Mouse (Mus musculus) retina, postnatal 1 day (tissue): ENCODE measurements around the gene Rasal2.
A peak's percentile ranks its signal among the peaks of the same experiment; 100 is the strongest.
"Not testable (repeated sequence)": the region's sequence is repeated elsewhere in the genome, so short reads cannot be mapped to it uniquely, and the experiment has no call there.

Experiments used
- DNase-seq: peaks from one replicate; pipeline ENCODE4 v3.0.0-alpha.2; 2012

The Rasal2 gene

DNA sequence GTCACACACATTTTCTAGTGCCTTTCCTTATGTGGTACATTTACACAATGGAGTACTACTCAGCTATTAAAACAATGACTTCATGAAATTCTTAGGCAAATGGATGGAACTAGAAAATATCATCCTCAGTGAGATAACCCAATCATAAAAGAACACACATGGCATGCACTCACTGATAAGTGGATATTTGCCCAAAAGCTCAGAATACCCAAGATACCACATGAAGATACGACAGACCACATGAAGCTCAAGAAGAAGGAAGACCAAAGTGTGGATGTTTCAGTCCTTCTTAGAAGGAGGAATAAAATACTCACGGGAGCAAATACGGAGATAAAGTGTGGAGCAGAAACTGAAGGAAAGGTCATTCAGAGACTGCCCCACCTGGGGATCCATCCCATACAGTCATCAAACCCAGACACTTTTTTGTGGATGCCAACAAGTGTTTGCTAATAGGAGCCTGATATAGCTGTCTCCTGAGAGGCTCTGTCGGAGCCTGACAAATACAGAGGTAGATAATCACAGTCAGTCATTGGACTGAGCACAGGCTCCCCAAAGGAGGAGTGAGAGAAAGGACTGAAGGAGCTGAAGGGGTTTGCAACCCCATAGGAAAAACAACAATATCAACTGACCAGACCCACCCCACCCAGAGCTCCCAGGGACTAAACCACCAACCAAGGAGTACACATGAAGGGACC, 175.6 kb downstream of the Rasal2 start:
- DNase-seq = not testable (repeated sequence)

DNA sequence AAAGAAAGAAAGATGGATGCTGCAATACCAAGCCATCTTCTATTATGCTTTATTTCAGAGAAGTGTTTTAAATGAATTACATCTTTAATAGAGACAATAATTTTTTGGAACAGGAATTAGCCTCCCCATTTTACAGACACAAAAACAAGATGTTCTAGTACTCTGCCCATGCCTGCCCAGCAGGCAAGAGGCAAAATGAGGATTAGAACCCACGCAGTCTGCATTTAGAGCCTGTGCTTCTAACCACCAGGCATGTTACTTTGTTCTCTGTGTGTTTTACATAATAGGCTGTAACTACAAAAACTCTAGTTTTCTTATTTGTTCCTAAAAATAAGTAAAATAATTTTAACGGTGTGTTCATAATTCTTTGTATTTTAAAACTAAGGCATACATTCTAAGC, 178.9 kb downstream of the Rasal2 start:
- no peak for DNase-seq

DNA sequence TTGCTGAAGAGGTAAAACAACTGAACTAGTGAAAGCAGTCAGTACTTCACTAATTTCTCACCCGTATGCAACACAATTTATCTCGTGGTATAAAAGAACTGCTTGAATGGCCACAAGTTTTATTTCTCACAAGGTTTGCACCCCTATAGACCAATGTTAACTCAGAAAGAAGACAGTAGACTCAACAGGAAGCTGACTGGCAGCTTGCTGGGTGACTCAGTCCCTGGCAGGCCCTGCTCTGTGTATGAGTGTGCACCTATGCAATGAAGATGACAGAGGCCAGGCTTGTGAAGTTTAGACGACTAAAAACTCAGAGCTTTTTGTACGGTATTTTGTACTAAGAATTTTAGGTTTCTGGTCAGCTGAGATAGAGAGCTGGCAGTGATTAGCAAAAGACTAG, 180.0 kb downstream of the Rasal2 start:
- DNase-seq = no peak

DNA sequence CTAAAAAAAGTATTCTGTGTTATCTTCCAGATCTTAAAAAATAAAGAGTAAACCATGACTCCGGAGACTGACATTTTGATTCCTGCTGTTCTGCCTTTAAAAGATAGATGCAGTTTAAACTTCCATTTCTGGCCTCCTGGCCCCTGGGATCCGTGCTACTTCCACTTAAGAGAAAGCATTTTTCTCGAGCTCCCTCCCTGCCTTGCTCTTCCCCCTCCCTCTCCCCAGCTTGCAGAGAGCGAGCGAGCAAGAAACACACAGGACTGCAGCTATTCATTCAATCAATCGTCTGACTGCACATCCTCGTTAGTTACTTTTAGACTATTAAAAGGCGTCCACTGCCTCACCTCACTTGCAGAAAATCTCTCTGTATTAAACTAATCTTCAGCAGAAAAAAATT, 181.4 kb downstream of the Rasal2 start:
- peak; percentile 55 for DNase-seq

DNA sequence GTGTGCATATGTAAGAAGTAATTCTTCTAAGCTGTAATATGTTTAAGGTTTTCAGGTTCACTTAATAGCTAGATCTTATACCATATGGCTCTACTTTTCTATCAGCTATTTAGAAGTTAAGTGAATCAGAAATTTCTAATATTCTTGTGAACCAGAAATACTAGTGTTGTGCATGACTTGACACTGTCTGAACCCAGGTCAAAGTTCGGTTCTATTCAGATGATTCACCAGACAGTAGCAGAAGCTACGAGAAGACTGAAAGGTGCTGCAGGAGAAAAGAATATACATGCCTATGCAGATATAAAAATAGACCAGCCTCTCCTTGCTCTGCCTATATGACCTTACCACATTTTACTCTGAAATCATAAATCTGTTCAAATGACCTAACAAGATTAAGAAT, 182.0 kb downstream of the Rasal2 start:
- no peak for DNase-seq

DNA sequence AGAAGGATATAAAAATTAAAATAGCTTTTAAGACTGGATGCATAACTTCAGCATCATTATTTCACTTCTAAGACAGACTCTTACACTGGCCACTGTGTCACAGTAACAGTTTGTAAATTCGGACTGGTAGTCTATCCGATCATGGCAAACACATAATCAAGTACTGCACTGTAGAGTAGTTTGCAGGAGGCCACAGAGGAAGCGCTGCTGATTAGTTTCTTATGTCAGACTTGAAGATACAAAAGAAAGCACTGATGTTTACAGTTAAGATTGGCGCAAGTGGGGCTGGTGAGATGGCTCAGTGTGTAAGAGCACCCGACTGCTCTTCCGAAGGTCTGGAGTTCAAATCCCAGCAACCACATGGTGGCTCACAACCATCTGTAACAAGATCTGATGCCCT, 187.4 kb downstream of the Rasal2 start:
- DNase-seq = no peak

DNA sequence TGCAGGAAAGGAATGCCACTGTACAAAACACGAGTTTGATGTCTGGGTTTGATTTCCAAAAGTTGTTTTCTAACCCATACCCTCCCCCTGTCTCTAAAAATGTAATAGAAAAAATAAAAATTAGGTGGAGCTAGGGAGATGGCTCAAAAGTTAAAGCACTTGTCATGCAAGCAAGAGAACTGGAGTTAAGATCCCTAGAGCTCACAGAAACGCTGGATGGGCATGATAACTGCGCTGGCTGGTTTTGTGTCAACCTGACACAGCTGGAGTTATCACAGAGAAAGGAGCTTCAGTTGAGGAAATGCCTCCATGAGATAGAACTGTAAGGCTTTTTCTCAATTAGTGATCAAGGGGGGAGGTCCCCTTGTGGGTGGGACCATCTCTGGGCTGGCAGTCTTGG, 191.5 kb downstream of the Rasal2 start:
- no peak for DNase-seq

DNA sequence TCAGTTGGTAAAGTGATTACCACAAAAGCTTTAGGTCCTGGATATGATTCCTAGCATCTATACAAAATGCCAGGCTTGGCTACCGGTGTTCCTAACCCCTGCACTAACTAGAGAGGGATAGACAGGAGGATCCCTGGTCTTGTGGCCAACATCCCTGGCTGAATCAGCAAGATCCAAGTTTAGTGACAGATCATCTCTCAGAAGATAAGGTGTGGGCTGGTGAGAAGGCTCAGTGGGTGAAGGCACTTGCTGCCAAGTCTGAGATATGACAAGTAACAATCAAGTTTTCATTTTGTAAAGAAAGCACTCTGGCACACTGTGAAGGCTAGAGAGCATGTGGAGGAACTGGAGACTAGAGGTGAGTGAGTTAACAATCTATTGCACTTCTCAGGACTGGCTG, 191.9 kb downstream of the Rasal2 start:
- DNase-seq = no peak

DNA sequence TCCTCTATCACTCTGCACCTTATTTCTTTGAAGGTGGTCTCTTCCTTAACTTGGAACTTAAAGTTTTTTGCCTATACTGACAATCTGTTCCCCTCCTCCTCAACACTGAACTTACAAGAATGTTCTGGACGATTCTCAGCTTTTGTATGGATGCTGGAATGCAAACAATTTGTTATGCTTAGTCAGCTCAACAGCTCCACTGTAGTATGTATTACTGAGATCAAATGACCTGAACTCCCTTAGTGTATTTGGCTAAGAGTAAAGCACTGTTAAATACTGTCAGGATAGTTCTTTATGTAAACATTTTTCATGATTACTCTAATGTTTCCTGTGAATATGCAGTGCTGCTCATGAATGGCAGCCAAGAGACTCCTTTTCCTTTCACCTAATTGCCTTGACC, 203.6 kb downstream of the Rasal2 start:
- no peak for DNase-seq

DNA sequence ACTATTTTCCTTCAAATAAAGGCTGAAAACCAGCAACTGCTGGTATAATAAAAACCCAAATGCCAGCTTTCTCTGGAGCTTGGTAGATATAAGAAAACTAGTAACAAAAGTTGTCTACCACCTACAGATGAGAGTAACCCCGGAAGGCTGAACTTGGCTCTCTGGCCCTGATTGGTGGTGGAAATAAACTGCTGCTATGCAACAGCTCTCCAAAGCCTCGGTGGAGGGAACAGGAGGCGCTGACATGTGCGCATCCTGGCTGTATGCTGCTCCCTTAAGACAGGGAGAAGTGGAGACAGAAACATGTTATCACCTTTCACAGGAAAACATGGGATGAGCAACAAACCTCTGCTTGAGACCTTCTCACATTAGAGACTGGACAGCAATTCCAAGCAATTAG, 206.7 kb downstream of the Rasal2 start:
- no peak for DNase-seq

DNA sequence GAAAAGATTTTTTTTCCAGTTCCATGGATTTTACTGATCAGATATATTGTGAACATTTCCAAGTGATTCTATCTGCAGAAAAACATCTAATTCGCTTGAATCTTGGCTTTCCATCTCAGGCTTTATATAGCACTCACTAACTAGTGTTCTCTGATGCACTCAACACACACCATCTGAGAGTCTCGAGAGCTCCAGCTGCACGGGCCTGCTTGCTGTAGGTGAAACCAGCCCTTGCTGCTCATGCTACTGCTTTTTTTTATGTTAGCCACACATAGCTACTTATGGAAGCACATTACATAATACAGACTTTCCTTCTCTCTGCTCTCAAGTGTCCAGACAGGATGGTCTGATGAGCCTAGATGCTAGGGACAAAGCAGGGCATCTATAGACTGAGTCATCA, 229.4 kb downstream of the Rasal2 start:
- no peak for DNase-seq

DNA sequence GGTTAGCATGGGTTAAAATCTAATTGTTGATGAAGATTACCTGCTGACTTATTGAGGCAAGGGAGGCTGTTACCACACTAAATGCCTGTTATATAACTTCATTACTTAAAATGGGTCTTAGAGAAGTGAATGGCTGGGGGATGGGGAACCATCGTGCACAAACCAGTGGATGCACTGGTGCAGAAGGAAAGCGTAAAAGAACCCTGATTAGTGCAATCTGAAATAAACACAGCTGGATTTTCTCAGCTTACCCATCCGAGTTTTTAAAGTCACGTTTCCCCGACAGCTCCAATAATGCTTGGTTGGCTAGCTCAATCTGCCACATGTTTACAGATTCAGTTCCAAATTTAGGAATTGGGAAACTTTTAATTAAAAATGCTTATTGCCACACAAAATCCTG, 230.0 kb downstream of the Rasal2 start:
- DNase-seq = peak; percentile 9

DNA sequence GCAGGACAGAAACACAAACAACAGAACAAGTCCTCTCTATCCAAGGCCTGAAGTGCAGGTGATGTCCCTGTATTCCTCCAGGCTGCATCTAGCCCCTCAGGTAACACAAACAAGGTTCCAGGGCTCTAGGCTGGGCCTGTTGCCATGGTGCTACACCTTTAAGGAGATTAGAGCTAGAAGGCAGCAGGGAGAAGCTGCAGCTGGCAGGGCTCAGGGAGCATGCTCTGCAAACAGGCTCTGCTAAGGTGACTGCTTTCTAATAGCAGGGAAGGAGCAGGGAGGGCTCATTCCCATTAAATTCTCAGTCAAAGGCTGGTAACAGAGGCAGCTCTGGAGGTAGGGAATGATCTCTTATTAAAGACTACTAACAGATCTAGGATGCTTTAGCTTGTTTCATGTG, 231.3 kb downstream of the Rasal2 start:
- peak; percentile 46 for DNase-seq

DNA sequence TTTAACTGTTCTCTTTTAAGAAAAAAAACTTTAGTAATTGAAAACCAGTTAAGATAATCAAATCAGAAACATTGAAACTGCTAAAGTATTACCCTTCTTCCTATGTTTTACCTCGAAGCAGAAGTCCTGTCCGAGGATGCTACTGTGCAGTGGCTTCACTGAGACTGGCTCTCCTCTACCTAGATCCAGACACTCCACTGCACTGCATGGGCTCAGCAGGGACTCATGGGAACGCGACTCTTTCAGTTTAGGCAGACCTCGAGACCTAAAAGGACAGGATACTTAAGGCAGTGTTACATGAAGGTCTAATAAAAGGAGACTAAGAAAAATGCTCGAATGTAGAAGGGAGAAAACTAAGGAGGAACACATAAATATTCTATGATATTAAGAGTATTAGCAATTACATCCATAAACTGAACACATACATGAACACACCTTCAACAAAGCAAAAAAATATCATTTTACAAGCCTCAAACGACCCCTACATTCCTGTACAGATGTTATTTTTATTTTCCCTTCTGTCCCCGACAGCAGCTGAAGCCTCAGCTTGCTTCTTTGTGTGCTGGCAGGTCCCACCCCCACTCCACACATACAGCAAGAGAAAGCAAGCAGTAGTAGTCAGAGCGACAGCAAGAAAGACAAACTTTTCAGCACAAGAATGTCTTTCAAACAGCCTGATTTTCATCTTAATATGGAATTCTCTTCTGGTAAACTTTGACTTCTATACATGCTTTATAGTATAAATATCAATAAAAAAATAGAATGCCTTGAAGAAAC, 233.2 kb downstream of the Rasal2 start:
- no peak for DNase-seq

DNA sequence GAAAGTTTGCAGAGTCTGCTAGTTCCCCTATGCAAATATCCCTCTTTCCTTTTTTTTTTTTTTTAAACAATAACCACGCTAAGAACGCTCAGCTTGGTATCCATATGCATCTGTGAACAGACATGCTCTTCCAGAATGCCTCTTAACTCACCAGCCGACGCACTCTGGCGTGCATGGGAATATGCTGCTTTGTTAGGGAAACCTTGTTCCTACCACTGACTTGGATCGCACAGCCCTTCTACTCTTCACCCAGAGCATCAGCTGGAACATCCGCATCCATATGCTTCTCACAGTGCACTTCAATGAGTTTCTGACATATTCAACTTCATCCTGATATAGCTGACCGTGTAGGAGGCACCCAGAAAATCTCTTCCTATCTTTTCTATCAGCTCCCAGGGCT, 243.1 kb downstream of the Rasal2 start:
- no peak for DNase-seq

DNA sequence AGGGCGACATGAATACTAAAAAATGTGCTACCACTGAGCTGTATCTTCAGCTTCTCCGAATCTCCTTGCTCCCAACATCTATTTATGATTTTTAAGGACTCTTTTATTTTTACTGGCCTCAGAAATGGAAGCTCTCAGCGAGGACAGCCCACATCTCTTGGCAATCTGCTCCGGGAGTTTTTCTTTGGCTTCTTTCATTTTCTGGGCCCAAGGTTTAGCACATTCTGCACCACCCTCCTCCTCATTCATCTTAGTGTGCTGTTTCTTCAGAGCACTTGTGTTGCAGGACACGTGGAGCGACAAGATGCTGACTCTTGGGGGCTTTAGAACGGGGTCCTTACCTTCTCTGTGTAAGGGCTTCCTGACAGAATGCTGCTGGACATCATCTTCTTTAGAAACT, 243.5 kb downstream of the Rasal2 start:
- DNase-seq = no peak

DNA sequence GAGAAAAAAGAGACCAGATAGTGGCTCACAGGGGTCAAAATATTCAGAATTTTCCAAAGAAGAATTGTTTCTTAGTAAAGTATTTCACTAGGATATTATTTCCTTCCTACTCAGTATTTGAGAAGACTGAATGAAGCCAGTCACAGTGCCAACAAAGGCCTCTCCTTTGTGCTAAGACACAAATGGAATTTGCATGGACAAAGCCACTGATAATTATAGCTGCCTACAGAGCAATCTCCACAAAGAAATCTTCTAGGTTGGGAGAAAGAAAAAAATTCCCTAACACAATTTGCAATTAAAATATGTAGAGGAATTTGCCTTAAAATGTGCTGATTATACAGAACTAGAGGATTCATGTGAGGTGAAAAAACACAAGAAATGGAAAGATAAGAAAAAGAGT, 258.6 kb downstream of the Rasal2 start:
- DNase-seq = no peak

DNA sequence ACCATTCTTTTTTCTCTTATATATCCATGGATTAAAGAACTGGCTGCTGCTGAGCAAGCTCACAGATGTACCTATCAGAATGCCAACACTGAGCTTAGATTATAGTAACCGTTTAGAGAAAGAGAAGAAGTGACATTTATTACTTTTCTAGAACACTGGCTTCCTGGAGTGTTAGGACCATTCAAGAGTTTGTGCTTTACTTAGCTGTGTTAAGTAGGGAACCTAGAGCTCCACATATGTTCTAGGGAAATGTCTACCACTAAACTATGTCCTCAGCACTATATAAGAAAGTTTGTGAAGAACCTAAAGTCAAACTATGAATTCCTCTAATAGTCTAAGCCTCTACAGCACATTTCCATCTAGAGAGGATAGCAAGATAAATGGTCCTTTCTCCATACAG, 262.3 kb downstream of the Rasal2 start:
- DNase-seq = no peak

DNA sequence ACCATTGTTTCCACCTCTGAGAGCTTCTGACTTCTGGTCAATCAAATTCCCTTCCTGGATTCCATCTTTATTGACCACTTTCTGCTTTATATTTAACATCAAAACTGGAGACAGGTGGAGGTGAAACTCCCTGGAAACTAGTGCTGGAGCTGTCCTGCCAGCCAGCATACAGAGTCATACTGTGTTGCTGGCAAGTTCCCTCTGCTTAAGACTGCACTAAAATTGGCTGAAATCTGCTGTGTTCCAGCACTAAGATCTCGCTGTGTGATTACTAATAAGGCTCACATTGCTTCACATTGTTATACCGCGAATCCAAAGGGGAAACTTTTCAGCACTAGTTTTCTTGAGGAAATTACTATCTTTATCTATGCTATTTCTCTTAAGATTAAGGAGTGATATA, 267.8 kb downstream of the Rasal2 start:
- DNase-seq = no peak

DNA sequence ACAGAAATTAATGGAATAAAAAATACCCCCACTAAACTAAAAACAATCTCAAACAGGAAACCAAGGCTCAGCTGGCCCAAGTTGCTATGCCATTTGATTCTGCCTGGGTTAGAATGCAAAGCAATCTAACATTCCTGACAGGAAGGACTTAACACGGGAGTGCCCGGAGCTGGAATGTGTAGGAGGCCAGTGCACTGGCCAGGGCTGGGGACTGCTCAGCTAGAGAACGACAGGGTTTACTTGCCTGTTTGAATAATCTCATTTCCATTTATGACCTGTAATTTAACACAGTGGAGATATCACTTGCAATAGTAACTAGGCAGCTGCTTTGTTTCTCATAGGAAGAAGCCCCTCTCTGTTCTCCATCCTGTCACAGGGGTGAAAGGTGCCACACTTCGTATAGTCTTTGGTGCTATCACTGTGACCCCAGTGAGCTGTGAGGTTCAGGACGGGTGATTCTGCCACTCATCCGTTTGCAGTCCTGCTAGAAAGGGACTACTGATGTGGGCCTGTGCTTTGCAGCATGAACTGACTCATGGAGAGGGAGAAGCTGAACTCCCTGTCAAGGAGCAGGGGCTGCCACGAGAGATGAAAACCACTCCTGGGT, 269.0 kb downstream of the Rasal2 start:
- no peak for DNase-seq

DNA sequence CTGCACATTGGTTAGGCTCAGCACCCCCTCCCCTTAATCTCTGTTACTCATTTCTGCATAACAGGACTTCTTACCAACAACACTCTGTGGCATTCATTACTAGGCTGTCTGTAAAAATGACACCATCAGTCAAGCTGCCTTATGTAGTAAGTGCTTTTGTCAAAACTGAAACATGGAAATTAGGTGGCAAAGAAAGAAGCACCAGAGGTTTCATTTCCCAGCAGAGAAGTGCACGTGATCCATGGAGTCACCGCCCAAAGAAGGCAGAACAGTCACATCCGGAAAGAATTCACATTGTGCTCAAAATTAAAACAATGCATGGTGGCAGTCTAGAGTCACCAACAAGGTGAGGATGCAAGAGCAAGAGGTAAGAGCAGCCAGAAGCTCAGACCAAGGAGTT, 271.4 kb downstream of the Rasal2 start:
- no peak for DNase-seq

DNA sequence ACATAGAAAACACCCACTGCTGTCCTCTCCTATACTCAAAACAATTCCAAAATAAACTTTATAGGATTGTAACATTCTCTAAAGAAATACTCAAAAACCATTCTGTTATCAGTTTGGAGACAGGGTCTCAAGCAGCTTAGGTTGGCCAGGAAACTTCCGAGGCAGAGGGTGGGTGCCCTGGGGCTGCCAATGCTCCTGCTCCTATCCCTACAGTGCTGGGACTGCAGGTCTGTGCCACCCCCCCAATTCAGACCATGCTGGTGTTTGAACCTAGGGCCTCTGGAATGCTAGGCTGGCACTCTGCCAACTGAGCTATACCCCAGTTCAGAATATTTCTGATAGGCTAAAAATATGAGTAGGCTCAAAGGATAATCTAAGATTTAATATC, 274.5 kb downstream of the Rasal2 start:
- no peak for DNase-seq

DNA sequence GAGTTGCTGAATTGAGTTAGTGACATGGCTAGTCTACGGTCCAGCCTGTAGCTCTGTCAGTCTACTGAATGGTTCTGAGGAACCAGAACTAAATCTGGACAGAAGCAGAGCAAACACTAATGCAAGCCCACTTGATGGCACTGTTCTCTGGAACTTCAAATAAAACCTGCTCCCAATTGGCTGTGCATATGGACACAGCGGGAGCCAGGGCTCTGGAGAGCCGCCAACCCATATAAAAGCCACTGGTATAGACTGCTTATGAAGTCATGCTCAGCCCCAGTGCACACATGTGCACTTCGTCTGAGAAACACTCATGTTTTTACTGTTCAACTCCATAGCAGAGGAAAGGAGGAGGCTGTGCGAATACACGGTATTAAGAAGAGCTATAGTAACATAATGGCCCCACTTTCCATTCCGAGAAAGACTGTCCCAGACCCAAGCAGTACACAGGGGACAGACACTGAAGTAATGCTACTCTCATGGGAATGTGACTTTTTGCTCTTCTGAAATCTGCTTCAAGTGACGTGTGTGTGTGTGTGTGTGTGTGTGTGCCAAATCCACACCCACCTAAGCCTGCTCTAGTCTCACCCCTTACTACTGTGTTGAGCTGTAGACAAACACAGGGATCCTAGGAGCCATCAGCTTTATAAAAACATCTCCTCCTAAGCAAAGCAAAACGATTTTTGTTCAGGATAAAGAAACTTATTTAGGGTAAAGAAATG, 275.1 kb downstream of the Rasal2 start:
- peak; percentile 11 for DNase-seq

DNA sequence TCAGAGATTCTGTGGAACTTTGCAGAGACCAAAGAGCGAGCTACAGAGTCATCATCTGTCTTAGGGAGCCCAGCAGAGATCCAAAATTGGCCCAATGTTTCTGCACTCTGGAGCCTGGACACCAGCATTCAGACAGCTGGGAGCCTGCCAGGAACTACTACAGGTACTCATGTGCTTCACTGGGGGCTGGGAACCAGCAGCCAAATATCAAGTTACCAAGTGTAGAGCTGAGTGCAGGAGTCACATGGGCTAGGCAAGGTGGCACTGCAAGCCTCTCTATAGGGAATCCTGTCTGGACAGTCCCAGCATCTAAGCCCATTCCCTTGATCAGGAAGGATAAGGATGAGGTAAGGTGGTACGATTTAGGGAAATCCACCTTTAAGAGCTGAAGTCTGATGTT, 284.2 kb downstream of the Rasal2 start:
- DNase-seq = no peak
